Mouse (Mus musculus) gonadal fat pad, adult 2 months (tissue): ENCODE results near the gene Tsku. TPM values are rescaled to one million over a fixed set of nuclear protein-coding genes. Genes with fewer than 3 reads are reported as not detected.

Source experiments
- polyA plus RNA-seq: library from polyadenylated mRNA; depleted of rRNA; stranded (reverse); fragments of >200 nt; gene quantifications from 2 replicates; pipeline ENCODE4 v1.2.3, GENCODE M21; 2012; rRNA removed

Tsku gene
- polyA plus RNA-seq, 1 experiment, result 15.1 TPM

Other genes with a start within 250 kb of the Tsku start
- 12.5 and 13.4 TPM in 2 replicates for gene Myo7a, start 241.8 kb downstream of the Tsku start, polyA plus RNA-seq
- gene Omp, start 215.8 kb downstream of the Tsku start, polyA plus RNA-seq, result 9.2 and 12.1 TPM in 2 replicates
- gene Capn5, start 183.1 kb downstream of the Tsku start, polyA plus RNA-seq, result 106 and 140 TPM in 2 replicates
- 0.09 TPM in 2 replicates for gene B3gnt6, start 161.8 kb downstream of the Tsku start, polyA plus RNA-seq
- gene Acer3, start 40.1 kb downstream of the Tsku start, polyA plus RNA-seq, result 8.2 and 17.9 TPM in 2 replicates
- not detected in 2 replicates for gene Gucy2d, start 79.1 kb upstream of the Tsku start, polyA plus RNA-seq
- 15.4 and 18.2 TPM in 2 replicates for gene Lrrc32, start 128.0 kb upstream of the Tsku start, polyA plus RNA-seq